Mouse (Mus musculus): Measurements from ENCODE around the gene Soat1. TPM values are rescaled to one million over a fixed set of nuclear protein-coding genes. Genes with fewer than 3 reads are reported as not detected.

The Soat1 gene
- total and polyA plus RNA-seq, 2 experiments from 2014 or later: 16.2 to 35.8 TPM

DNA sequence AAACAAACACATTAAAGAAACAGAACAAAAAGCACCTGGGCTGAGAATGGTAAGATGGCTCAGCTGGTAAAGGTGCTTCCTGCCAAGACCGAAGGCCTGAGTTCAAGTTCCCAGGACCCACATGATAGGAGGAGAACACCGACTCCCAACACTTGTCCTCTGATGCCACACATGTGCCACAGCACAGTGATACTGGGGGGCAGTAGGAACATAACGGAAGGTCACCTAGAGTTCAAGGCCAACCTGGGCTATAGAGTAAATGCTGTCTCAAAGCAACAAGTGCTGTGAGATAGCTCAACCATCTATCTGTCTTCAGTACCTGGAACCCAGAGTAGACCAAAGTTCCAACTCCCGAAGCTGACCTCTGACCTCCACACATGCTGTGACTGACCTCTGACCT, 13.9 kb downstream of the Soat1 start:
- Histone ChIP-seq H3K36me3 (ENCODE audit: insufficient read depth, low read length) (no peaks in the 10 kb centered on the region), H3K4me2 (ENCODE audit: low read depth, low read length) (no peak overlapping the region), H3K9me3 (ENCODE audit: low read length) (no peaks in the 10 kb centered on the region), H3K9ac (replicated peaks; ENCODE audit: low read length) (no peak overlapping the region), H3K4me1 (ENCODE audit: insufficient read depth, low read length) (no peaks in the 10 kb centered on the region), H3K4me3 (ENCODE audit: low read length) (no peak overlapping the region), H3K27me3 (ENCODE audit: insufficient read depth, low read length) (no peaks in the 10 kb centered on the region), H3K27ac (no peak overlapping the region)
- ATAC-seq (no peak), DNase-seq (ENCODE audit: low spot score) (no peak)
- TF ChIP-seq CTCF (IDR thresholded peaks at IDR 0.05; ENCODE audit: low read depth): no peak
- 93% methylated on average over 4 of the region's 4 CpGs for WGBS

- H3K27ac ChIP-seq: no peak overlapping the region
- H3K4me1 ChIP-seq (ENCODE audit: insufficient read depth, low read length): no peaks in the 10 kb centered on the region
- H3K4me2 ChIP-seq (ENCODE audit: low read depth, low read length): no peak overlapping the region
- ATAC-seq: no peak
- no peak for TF ChIP-seq CTCF (IDR thresholded peaks at IDR 0.05; ENCODE audit: low read depth)
- 85% methylated on average over 3 of the region's 3 CpGs for whole genome bisulfite sequencing
- no peak for DNase-seq (ENCODE audit: low spot score)
- H3K27me3 ChIP-seq (ENCODE audit: insufficient read depth, low read length): no peaks in the 10 kb centered on the region
- H3K4me3 ChIP-seq (ENCODE audit: low read length): no peak overlapping the region
- H3K36me3 ChIP-seq (ENCODE audit: insufficient read depth, low read length): no peaks in the 10 kb centered on the region
- no peaks in the 10 kb centered on the region for H3K9me3 ChIP-seq (ENCODE audit: low read length)
- no peak overlapping the region for H3K9ac ChIP-seq (replicated peaks; ENCODE audit: low read length)
Observed at GRCm38 (mm10) chr1:156459690-156460089, 14.4 kb downstream of the Soat1 start.

DNA sequence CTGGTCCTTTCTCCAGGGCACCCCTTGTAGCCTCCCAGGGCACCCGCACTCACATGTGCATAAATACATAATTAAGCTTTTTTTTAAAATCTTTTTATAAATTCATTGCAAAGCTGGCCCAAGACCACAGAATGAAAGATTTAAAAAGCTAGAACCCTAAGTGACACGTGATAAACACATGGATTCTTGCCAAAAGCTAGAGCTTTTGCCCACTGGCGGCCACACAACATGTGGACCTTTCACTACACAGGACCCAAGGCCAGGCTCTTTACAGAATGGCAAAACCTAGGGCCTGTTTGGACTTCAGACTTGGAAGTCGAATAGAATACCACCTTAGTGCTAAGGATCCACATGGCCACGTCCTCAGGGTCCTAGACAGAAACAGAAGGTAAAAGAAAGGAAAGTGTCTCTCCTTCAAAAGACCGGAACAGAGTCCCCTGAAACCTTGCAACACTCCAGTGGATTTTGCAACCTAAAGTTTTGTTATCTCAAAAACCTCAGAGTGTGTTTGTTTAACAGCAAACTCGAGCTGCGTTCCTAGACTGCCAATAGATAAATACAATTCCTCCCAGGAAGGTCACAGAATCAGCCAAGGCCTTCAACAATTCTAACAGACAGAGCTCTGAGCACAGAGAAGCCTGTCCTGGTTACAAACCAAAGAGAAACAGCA, 15.6 kb downstream of the Soat1 start:
- whole genome bisulfite sequencing: 77% methylated on average over 8 of the region's 8 CpGs
- no peak overlapping the region for H3K4me3 ChIP-seq (ENCODE audit: low read length)
- no peak overlapping the region for H3K27ac ChIP-seq
- ATAC-seq (no peak), DNase-seq (ENCODE audit: low spot score) (no peak)
- no peak for TF ChIP-seq CTCF (IDR thresholded peaks at IDR 0.05; ENCODE audit: low read depth)
- H3K27me3 ChIP-seq (ENCODE audit: insufficient read depth, low read length): no peaks in the 10 kb centered on the region
- no peak overlapping the region for H3K9ac ChIP-seq (replicated peaks; ENCODE audit: low read length)
- no peaks in the 10 kb centered on the region for H3K9me3 ChIP-seq (ENCODE audit: low read length)
- no peaks in the 10 kb centered on the region for H3K36me3 ChIP-seq (ENCODE audit: insufficient read depth, low read length)
- H3K4me1 ChIP-seq (ENCODE audit: insufficient read depth, low read length): no peaks in the 10 kb centered on the region
- no peak overlapping the region for H3K4me2 ChIP-seq (ENCODE audit: low read depth, low read length)

GRCm38 (mm10) chr1:156455005-156455758, 18.9 kb downstream of the Soat1 start:
- Histone ChIP-seq H3K4me1 (ENCODE audit: insufficient read depth, low read length) (no peaks in the 10 kb centered on the region), H3K36me3 (ENCODE audit: insufficient read depth, low read length) (no peaks in the 10 kb centered on the region), H3K4me2 (ENCODE audit: low read depth, low read length) (no peak overlapping the region), H3K9me3 (ENCODE audit: low read length) (no peaks in the 10 kb centered on the region), H3K4me3 (ENCODE audit: low read length) (no peak overlapping the region), H3K9ac (replicated peaks; ENCODE audit: low read length) (no peak overlapping the region), H3K27ac (no peak overlapping the region), H3K27me3 (ENCODE audit: insufficient read depth, low read length) (no peaks in the 10 kb centered on the region)
- 89% methylated on average over 2 of the region's 2 CpGs for WGBS
- ATAC-seq: no peak
- TF ChIP-seq CTCF (IDR thresholded peaks at IDR 0.05; ENCODE audit: low read depth): no peak
- DNase-seq (ENCODE audit: low spot score): no peak

- Histone ChIP-seq H3K36me3 (ENCODE audit: insufficient read depth, low read length) (no peaks in the 10 kb centered on the region), H3K9ac (replicated peaks; ENCODE audit: low read length) (no peak overlapping the region), H3K4me3 (ENCODE audit: low read length) (no peak overlapping the region), H3K27ac (no peak overlapping the region), H3K4me1 (ENCODE audit: insufficient read depth, low read length) (no peaks in the 10 kb centered on the region), H3K4me2 (ENCODE audit: low read depth, low read length) (no peak overlapping the region), H3K27me3 (ENCODE audit: insufficient read depth, low read length) (no peaks in the 10 kb centered on the region), H3K9me3 (ENCODE audit: low read length) (no peaks in the 10 kb centered on the region)
- no peak for TF ChIP-seq CTCF (IDR thresholded peaks at IDR 0.05; ENCODE audit: low read depth)
- ATAC-seq: no peak
- WGBS: 52% methylated on average over 7 of the region's 7 CpGs
- no peak for DNase-seq (ENCODE audit: low spot score)
Observed at GRCm38 (mm10) chr1:156454384-156454783, 19.7 kb downstream of the Soat1 start.

DNA sequence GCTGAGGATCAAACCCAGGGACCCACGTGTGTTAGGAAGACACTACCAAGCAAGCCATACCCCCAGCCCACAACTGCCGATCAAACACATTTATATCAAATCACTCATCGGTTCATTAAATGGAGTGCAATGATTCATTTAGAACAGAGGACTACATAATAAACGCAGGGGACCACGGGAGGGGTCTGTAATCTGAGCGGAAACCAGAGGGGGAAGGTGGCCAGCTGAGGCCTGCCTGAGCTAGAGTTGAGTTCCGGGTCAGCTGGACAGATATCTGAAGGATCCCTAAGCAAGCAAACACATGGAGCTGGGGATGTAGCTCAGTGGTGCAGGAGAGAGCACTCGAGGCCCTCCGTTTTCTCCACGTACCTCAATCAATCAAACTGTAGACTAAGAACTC, 20.3 kb downstream of the Soat1 start:
- ATAC-seq (no peak), DNase-seq (ENCODE audit: low spot score) (no peak)
- Histone ChIP-seq H3K36me3 (ENCODE audit: insufficient read depth, low read length) (no peaks in the 10 kb centered on the region), H3K27me3 (ENCODE audit: insufficient read depth, low read length) (no peaks in the 10 kb centered on the region), H3K27ac (no peak overlapping the region), H3K9me3 (ENCODE audit: low read length) (no peaks in the 10 kb centered on the region), H3K4me3 (ENCODE audit: low read length) (no peak overlapping the region), H3K4me2 (ENCODE audit: low read depth, low read length) (no peak overlapping the region), H3K4me1 (ENCODE audit: insufficient read depth, low read length) (no peaks in the 10 kb centered on the region), H3K9ac (replicated peaks; ENCODE audit: low read length) (no peak overlapping the region)
- TF ChIP-seq CTCF (IDR thresholded peaks at IDR 0.05; ENCODE audit: low read depth): no peak
- 82% methylated on average over 10 of the region's 10 CpGs for WGBS

DNA sequence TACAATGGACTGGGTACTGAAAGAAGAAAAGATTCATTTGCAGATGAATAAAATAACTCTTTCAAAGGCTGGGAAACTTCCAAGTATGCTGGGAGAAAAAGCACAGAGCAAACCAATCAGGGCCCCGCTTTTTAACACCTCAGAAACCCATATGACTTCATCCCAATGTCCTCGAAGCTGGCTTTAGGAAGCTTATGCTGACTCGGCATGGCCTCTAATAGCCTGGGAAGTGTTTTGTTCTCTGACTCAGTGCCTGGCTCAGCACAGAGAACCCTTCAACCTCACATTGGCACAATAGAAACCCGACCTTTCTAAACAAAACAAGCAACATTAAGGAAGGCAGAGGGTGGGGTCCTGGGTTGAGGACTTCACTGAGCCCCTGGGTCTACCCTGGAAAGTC, 23.7 kb downstream of the Soat1 start:
- no peak overlapping the region for H3K4me2 ChIP-seq (ENCODE audit: low read depth, low read length)
- ATAC-seq (no peak), DNase-seq (ENCODE audit: low spot score) (no peak)
- H3K36me3 ChIP-seq (ENCODE audit: insufficient read depth, low read length): no peaks in the 10 kb centered on the region
- H3K27ac ChIP-seq: no peak overlapping the region
- no peaks in the 10 kb centered on the region for H3K4me1 ChIP-seq (ENCODE audit: insufficient read depth, low read length)
- WGBS: 40% methylated on average over 4 of the region's 4 CpGs
- H3K9ac ChIP-seq (replicated peaks; ENCODE audit: low read length): no peak overlapping the region
- no peaks in the 10 kb centered on the region for H3K9me3 ChIP-seq (ENCODE audit: low read length)
- no peaks in the 10 kb centered on the region for H3K27me3 ChIP-seq (ENCODE audit: insufficient read depth, low read length)
- no peak for TF ChIP-seq CTCF (IDR thresholded peaks at IDR 0.05; ENCODE audit: low read depth)
- no peak overlapping the region for H3K4me3 ChIP-seq (ENCODE audit: low read length)
